Mouse (Mus musculus): Measurements from ENCODE around the gene Atp9a.

DNA sequence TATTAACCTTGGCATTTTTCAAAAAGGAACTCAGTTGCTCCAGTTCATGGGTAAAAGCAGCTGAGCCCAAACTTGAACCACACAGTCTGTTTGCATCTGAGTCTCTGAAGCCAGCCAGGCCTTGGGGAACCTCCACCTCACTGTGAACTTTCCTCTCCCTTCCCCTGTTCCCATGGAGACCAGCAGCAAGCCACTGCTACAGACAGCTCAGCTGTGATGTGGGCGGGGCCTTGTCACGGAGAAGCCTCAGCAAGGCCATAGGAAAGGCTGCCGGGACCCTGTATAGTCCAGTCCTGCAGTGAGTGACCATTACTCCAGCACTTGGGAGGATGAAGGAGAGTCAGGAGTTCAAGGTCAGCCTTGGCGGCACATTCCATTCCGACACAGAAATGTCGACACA is 16.2 kb downstream of the Atp9a start:
- TF ChIP-seq CTCF (IDR thresholded peaks at IDR 0.05 in 2 of 3, conservative IDR thresholded peaks at IDR 0.05 in 1 of 3; ENCODE audit: control insufficient read depth in 1 of 3, insufficient read depth in 1 of 3, low read depth in 2 of 3, low read length in 3 of 3, poor library complexity in 1 of 3, severe bottlenecking in 1 of 3) = no peak
- TF ChIP-seq SMC3 (IDR thresholded peaks at IDR 0.05; ENCODE audit: low read depth, low read length) = no peak
- TF ChIP-seq GABPA (IDR thresholded peaks at IDR 0.05; ENCODE audit: low read depth, low read length) = no peak

Data from MEL (cell line).